Mouse (Mus musculus) ovary, adult 18-20 months (tissue): Measurements from ENCODE around the gene Scimp.
A peak's percentile ranks its signal among the peaks of the same experiment; 100 is the strongest.
"Not testable (repeated sequence)": the region's sequence is repeated elsewhere in the genome, so short reads cannot be mapped to it uniquely, and the experiment has no call there.

Experiments
- DNase-seq: peaks from one replicate; pipeline ENCODE4 v3.0.0; 2022; ENCODE audit warnings: low spot score, mixed read lengths

Scimp gene

DNA sequence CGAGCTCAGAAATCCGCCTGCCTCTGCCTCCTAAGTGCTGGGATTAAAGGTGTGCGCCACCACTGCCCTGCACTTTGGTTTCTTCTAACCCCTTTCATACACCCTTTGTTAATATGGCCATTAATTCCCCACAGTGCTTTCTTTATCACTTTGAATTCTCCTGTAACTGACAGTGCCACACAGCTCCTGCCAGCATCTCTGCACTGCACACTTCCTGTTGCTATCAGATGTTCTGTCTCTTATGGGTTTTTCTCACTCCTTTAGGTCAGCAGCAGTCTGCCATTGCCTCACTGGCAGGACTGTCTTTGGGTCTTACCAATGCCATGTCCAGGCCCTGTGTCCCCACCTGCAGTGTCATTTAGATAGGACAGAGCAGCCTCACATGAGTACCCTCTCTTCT is 41.6 kb downstream of the Scimp start:
- no peak for DNase-seq

- no peak for DNase-seq
Measured at GRCm38 (mm10) chr11:70765776-70766445, 46.5 kb downstream of the Scimp start.

DNA sequence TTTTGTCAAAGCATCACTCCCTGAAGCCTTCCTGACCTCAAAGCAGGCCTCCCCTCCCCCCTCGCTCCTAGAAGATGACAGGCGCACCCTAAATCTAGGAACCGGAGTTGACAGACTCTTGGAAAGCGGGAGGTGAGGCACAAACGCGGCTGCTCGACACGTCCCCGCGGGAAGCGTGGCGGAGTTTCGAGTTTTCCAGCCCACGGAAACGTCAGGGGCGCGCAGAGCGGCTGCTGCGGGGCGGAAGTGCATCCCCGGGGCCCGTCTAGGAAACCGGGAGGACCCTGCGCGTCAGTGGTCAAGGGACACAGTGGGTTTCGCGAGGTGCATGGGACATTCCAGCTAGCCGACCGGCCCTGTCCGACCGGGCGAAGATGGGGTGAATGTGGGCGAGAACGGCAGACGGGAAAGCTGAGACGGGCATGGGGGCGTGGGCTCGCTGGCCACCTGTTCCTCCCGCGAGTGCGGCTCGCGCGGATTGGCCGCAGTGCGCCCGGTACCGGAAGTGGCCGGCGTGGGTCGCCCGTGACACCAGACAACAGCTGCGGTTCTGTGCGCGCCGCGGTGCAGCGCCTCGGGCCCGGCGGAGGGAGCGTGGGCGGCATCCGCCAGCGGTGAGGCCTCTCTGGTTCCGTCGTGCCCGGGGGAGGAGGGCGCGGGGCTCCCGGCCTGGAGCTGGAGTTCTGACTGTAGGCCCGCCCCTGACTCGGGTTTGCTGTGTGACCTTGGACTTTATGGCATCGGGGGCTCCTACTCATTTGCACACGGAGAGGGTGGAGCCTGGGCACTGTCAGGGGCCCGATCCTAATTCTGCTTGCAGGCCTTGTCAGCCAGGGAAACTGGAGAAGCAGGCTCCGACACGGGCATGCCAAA is 48.2 kb downstream of the Scimp start, which contains the start of gene Zfp3:
TSS of gene Zfp3 (plus strand) at position 274 of the 873 bp plus-strand sequence.
- peak; percentile 67 for DNase-seq

- DNase-seq = no peak
Measured at GRCm38 (mm10) chr11:70763582-70763935, 48.8 kb downstream of the Scimp start.

DNA sequence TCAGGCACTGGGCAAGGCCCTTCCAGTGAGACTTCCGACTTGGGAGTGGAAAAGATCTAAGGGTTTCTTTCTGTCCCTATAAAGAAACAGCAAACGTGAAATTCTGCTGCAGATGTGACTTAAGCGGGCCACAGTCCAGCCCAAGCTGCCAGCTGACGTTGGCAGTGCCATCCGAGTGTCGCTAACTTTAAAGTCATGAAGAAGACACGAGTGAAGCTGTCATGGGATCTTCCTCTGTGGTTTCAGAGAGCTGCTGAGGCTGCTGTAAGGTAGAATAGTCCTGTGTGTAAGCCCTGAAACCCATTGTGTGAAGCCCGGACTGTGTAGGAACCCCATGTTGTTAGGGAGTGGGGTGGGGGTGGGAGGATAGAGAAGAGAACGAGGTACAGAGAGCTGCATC is 49.7 kb downstream of the Scimp start:
- DNase-seq = no peak

- DNase-seq = not testable (repeated sequence)
Measured at GRCm38 (mm10) chr11:70760446-70760845, 51.9 kb downstream of the Scimp start.

GRCm38 (mm10) chr11:70755645-70756044 is 56.7 kb downstream of the Scimp start:
- peak; percentile 34 for DNase-seq

DNA sequence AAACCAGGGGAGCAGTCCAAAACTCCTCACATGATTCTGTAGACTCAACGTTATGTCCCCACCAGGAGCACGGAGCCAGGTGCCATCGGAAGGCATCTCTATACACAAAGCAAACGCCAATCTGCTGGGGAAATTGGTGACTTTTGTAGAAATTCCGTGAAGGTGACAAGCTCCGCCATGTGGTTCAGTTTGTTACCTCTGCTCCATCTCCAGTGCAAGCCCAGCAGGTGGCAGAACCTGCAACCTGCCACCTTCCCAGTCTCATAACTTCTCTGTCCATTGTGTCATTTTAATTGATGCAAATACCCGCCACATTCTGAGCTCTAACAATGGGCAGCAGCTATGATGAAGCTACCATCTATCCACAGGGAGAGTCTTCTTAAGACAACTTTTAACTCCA is 57.4 kb downstream of the Scimp start:
- no peak for DNase-seq

GRCm38 (mm10) chr11:70754476-70754875 is 57.9 kb downstream of the Scimp start:
- no peak for DNase-seq

GRCm38 (mm10) chr11:70753146-70753545 is 59.2 kb downstream of the Scimp start:
- DNase-seq = no peak

- no peak for DNase-seq
Measured at GRCm38 (mm10) chr11:70752337-70753017, 59.9 kb downstream of the Scimp start.

DNA sequence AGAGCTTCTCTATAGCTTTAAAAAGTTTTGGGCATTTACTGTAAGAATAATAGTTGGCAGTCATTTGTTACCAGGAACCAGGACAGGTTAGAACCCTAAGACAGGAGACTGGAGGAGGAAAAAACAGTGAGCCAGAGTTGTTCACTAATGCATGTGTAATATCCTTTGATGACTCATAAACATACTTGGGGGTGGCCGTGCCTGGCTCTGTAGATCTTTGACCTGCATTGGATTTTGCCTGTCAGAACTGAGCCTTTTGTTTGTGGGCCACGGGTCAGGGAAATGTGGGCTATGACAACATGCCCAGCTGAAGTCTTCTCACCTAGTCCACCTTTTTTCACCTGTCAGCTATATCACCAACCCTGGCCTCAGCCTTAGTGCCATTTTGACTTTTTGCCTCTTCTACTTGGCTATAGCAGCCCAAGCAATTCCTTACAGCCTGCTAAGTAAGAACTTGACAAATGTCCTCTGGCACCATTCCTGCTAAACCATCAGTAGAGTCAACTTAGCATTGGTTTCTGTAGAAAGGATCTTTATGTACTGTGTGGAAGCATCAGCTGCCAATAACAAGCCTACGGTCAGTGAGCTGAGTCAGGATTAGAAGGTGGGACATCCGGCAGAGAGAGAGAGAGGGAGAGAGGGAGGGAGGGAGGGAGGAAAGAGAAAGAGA is 64.4 kb downstream of the Scimp start:
- no peak for DNase-seq

DNA sequence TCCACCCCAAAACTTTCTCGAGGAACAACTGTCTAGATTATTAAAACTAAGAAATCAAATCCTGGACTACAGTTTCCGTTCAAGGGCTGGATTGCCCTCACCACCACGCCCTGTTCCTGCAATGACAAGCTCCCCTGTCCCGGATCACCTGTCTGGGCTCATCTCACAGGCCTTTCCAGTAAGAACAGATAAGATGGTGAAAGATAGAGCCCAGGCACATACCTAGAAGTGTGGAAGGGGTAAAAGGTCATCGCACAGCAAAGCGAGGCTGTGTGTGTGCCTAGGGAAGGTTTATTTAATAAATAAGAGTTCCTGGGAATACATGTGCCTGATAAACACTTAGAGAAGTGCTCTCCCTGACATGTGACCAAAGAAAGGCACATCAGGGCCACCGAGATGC is 66.8 kb downstream of the Scimp start:
- no peak for DNase-seq

DNA sequence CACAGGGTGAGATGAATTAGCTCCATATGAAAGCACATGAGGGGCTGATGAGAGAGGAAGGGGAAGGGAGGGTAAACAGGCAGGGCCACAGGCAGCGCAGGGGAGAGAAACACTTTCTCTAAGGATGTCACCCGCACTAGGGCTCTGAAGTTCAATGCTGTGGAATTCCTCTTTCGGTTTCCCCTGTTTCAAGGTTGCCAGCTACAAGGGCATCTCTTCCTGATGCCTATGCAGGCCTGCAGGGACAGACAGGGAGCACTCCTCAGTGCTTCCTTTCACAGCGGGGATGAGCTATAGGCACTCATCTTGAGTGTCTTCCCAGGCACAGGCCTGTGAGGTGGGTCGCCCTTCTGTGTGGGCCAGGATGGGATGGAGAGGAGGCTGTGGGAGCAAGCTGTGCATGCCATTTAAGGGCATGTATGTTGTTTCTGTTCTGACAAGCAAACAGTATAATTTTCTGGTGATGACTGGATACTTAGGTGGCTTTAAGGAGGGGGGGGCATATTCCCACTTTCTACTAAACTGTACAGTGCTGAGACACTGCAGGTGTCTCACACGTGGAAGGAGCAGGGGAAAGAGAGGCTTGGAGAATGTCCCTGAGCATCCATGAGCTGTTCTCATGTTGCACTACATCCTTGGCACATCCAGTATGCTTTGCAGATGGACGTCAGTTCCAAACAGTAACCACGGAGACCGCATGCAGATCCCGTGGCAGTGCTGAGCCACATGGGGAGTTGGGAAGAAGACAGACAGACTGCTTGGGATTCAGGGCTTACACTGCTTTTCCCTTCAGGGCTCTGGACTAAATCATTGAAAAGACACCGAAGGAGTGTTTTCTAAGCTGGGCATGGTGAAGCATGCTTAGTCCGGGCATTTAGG is 69.6 kb downstream of the Scimp start:
- no peak for DNase-seq

GRCm38 (mm10) chr11:70742117-70742516 is 70.3 kb downstream of the Scimp start:
- no peak for DNase-seq

DNA sequence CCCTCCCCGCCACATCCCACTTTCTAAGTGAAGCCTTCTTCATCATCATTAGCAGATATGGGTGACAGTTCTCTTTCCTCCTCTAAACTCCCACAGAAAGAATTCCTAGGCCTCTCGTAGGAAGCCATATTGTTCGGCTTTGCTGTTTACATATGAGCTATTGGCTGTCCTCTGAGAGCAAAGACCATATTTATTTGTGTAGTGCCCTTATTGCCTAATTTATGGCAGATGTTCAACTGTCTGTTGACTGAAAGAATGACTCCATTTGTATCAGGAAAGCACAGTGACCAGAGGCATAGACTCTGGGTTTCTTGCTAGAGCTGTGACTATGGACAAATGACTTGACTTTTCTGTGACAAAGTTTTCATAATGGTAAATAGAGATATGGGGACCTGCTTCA is 70.8 kb downstream of the Scimp start:
- DNase-seq = no peak
